Mouse (Mus musculus) neural tube, embryonic 14.5 days (tissue): ENCODE results near the gene Cox15. TPM values are rescaled to one million over a fixed set of nuclear protein-coding genes. Genes with fewer than 3 reads are reported as not detected.

ENCODE experiments used
- ATAC-seq: fragments of 200-750 bp; cut with Nextera tagmentation; 2 replicates; pipeline ENCODE4 v1.8.0; 2017; ENCODE audit warnings: low read depth, mild to moderate bottlenecking, moderate TSS enrichment, moderate library complexity
- H3K27ac ChIP-seq: fragments of 300-500 bp; sonication (generic); 2 replicates; pipeline ENCODE4 v1.5.1; 2014; ENCODE audit warnings: low read depth, mild to moderate bottlenecking, control low read depth, low read length, moderate library complexity, mixed read lengths
- H3K27me3 ChIP-seq: fragments of 300-500 bp; sonication (generic); 2 replicates; pipeline ENCODE4 v1.6.1; 2014; ENCODE audit warnings: low read length; ENCODE audit not compliant: control insufficient read depth, insufficient read depth
- H3K36me3 ChIP-seq: fragments of 300-500 bp; sonication (generic); 2 replicates; pipeline ENCODE4 v1.6.1; 2014; ENCODE audit warnings: low read length, mixed read lengths; ENCODE audit not compliant: control insufficient read depth, insufficient read depth
- H3K4me1 ChIP-seq: fragments of 300-500 bp; sonication (generic); 2 replicates; pipeline ENCODE4 v1.6.1; 2014; ENCODE audit warnings: low read length; ENCODE audit not compliant: control insufficient read depth, insufficient read depth
- H3K4me2 ChIP-seq: fragments of 300-500 bp; sonication (generic); 2 replicates; pipeline ENCODE4 v1.6.1; 2014; ENCODE audit warnings: mild to moderate bottlenecking, low read depth, low read length, control low read depth
- H3K4me3 ChIP-seq: fragments of 300-500 bp; sonication (generic); 2 replicates; pipeline ENCODE4 v1.5.1; 2014; ENCODE audit warnings: low read depth, low read length, control low read depth, mixed read lengths
- H3K9ac ChIP-seq: fragments of 300-500 bp; sonication (generic); replicated peaks from 2 replicates; pipeline ENCODE4 v1.6.1; 2014; ENCODE audit warnings: low read depth, mild to moderate bottlenecking, control low read depth, low read length, mixed read lengths
- H3K9me3 ChIP-seq: fragments of 300-500 bp; sonication (generic); 2 replicates; pipeline ENCODE4 v1.6.1; 2016; ENCODE audit warnings: low read length; ENCODE audit not compliant: control insufficient read depth
- WGBS: fragments of 180-500 bp; shearing (Covaris S2); extraction: QIAGEN DNeasy Blood & Tissue Kit; methylation state at CpG from one replicate; pipeline ENCODE4 v1.1.7; 2014; 5-methylcytosine and 5-hydroxymethylcytosine counted together
- polyA plus RNA-seq: library from polyadenylated mRNA; unstranded; fragments of >200 nt; fragmentation: Nextera tagmentation; extraction: Ambion mirVana; gene quantifications from 2 replicates; pipeline ENCODE4 v1.2.1, GENCODE M21; 2014

The Cox15 gene
- polyA plus RNA-seq, 1 experiment from 2014 or later = 12.0 TPM

- Histone ChIP-seq H3K36me3 (0 out of 2 replicates have a peak, but pooled peaks cover 3% of the 10 kb centered on the region), H3K27me3 (no peaks in the 10 kb centered on the region), H3K27ac (no peak overlapping the region), H3K4me3 (no peak overlapping the region), H3K4me2 (no peak overlapping the region), H3K9ac (no peak overlapping the region), H3K4me1 (no peaks in the 10 kb centered on the region), H3K9me3 (no peaks in the 10 kb centered on the region)
- whole genome bisulfite sequencing = 65% methylated on average over 9 of the region's 9 CpGs
- no peak for ATAC-seq
Observed at GRCm38 (mm10) chr19:43767549-43768322, 14.9 kb upstream of the Cox15 start.

- no peaks in the 10 kb centered on the region for H3K27me3 ChIP-seq
- no peaks in the 10 kb centered on the region for H3K9me3 ChIP-seq
- WGBS = 86% methylated on average over 5 of the region's 5 CpGs
- no peak overlapping the region for H3K4me3 ChIP-seq
- ATAC-seq = no peak
- no peak overlapping the region for H3K27ac ChIP-seq
- H3K4me2 ChIP-seq = no peak overlapping the region
- H3K9ac ChIP-seq = no peak overlapping the region
- H3K36me3 ChIP-seq = 0 out of 2 replicates have a peak, but pooled peaks cover 3% of the 10 kb centered on the region
- H3K4me1 ChIP-seq = no peaks in the 10 kb centered on the region
Observed at GRCm38 (mm10) chr19:43766451-43766850, 13.7 kb upstream of the Cox15 start.

GRCm38 (mm10) chr19:43762410-43762809, 9.6 kb upstream of the Cox15 start:
- WGBS = 78% methylated on average over 2 of the region's 2 CpGs

GRCm38 (mm10) chr19:43761543-43762256, 8.9 kb upstream of the Cox15 start:
- Histone ChIP-seq H3K9ac (no peak overlapping the region), H3K4me1 (no peaks in the 10 kb centered on the region), H3K9me3 (no peaks in the 10 kb centered on the region), H3K36me3 (no peaks in the 10 kb centered on the region), H3K4me2 (no peak overlapping the region), H3K27ac (no peak overlapping the region), H3K4me3 (no peak overlapping the region), H3K27me3 (no peaks in the 10 kb centered on the region)
- ATAC-seq = no peak

More at GRCm38 (mm10) chr19:43762410-43762809, 9.6 kb upstream of the Cox15 start:
- Histone ChIP-seq H3K36me3 (no peaks in the 10 kb centered on the region), H3K4me2 (no peak overlapping the region), H3K4me1 (no peaks in the 10 kb centered on the region), H3K27ac (no peak overlapping the region), H3K9me3 (no peaks in the 10 kb centered on the region), H3K4me3 (no peak overlapping the region), H3K9ac (no peak overlapping the region), H3K27me3 (no peaks in the 10 kb centered on the region)
- no peak for ATAC-seq

GRCm38 (mm10) chr19:43760504-43760903, 7.7 kb upstream of the Cox15 start:
- H3K9me3 ChIP-seq = no peaks in the 10 kb centered on the region
- 26% methylated on average over 6 of the region's 6 CpGs for WGBS
- no peaks in the 10 kb centered on the region for H3K4me1 ChIP-seq
- no peak overlapping the region for H3K9ac ChIP-seq
- H3K36me3 ChIP-seq = no peaks in the 10 kb centered on the region
- no peaks in the 10 kb centered on the region for H3K27me3 ChIP-seq
- no peak for ATAC-seq
- H3K4me3 ChIP-seq = no peak overlapping the region
- no peak overlapping the region for H3K27ac ChIP-seq
- no peak overlapping the region for H3K4me2 ChIP-seq

- no peaks in the 10 kb centered on the region for H3K36me3 ChIP-seq
- H3K9me3 ChIP-seq = no peaks in the 10 kb centered on the region
- H3K4me2 ChIP-seq = no peak overlapping the region
- H3K4me3 ChIP-seq = no peak overlapping the region
- H3K4me1 ChIP-seq = no peaks in the 10 kb centered on the region
- 76% methylated on average over 2 of the region's 2 CpGs for whole genome bisulfite sequencing
- H3K27ac ChIP-seq = no peak overlapping the region
- no peak overlapping the region for H3K9ac ChIP-seq
- H3K27me3 ChIP-seq = no peaks in the 10 kb centered on the region
- no peak for ATAC-seq
Observed at GRCm38 (mm10) chr19:43754872-43755271, 2.1 kb upstream of the Cox15 start.

GRCm38 (mm10) chr19:43754237-43754636, 1.4 kb upstream of the Cox15 start:
- no peaks in the 10 kb centered on the region for H3K27me3 ChIP-seq
- no peak overlapping the region for H3K4me2 ChIP-seq
- ATAC-seq = no peak
- no peaks in the 10 kb centered on the region for H3K4me1 ChIP-seq
- H3K36me3 ChIP-seq = no peaks in the 10 kb centered on the region
- no peak overlapping the region for H3K27ac ChIP-seq
- H3K9ac ChIP-seq = no peak overlapping the region
- H3K9me3 ChIP-seq = no peaks in the 10 kb centered on the region
- 78% methylated on average over 2 of the region's 2 CpGs for WGBS
- no peak overlapping the region for H3K4me3 ChIP-seq

GRCm38 (mm10) chr19:43753226-43753835, 531 bp upstream of the Cox15 start:
- peaks cover 8% of the 10 kb centered on the region; the same call in 1 of the 2 replicates for H3K36me3 ChIP-seq
- H3K4me2 ChIP-seq = peak overlapping the region; percentile 75
- no peaks in the 10 kb centered on the region for H3K27me3 ChIP-seq
- peak; percentile 90 for ATAC-seq
- no peaks in the 10 kb centered on the region for H3K9me3 ChIP-seq
- H3K9ac ChIP-seq = peak overlapping the region; percentile 65
- peak overlapping the region; percentile 92 for H3K27ac ChIP-seq
- H3K4me3 ChIP-seq = peak overlapping the region; percentile 64
- WGBS = 1% methylated on average over 23 of the region's 24 CpGs
- no peaks in the 10 kb centered on the region for H3K4me1 ChIP-seq

- WGBS = 89% methylated on average over 2 of the region's 2 CpGs
- H3K36me3 ChIP-seq = peaks cover 28% of the 10 kb centered on the region
Observed at GRCm38 (mm10) chr19:43750008-43750407, 2.8 kb downstream of the Cox15 start.

More at GRCm38 (mm10) chr19:43750008-43750407, 2.8 kb downstream of the Cox15 start:
- no peaks in the 10 kb centered on the region for H3K4me1 ChIP-seq
- H3K27me3 ChIP-seq = no peaks in the 10 kb centered on the region
- H3K4me2 ChIP-seq = no peak overlapping the region
- H3K9me3 ChIP-seq = no peaks in the 10 kb centered on the region
- ATAC-seq = no peak
- no peak overlapping the region for H3K27ac ChIP-seq
- no peak overlapping the region for H3K9ac ChIP-seq
- H3K4me3 ChIP-seq = no peak overlapping the region
